33 mouse cellular contexts compared by ENCODE assay signal in the genomic region with DNA sequence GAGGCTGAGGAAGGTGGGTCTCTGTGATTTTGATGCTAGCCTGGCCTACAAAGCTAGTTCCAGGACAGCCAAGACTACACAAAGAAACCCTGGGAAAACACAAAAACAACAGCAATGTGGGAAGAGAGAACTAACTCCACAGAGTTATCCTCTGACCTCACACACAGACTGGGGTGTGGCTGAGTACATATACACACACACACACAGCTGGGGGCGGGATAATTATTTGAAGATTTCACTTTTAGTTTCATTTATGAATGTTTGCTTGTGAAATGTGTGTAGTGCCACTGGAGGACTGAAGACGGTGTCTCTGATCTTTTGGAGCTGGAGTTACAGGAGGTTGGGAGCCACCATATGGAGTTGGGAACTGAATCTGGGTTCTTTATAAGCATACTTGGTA. TPM values are rescaled to one million over a fixed set of nuclear protein-coding genes. Genes with fewer than 3 reads are reported as not detected.
DNase-seq lines count a peak whose midpoint lies in the region; ATAC-seq and TF ChIP-seq lines count a peak whose summit lies in the region.
"Had no signal": no experiment of that assay in that cellular context is flagged by ENCODE, and none has a peak within 500 bp of the region (broad histone marks: within the 10 kb centered on the region; RNA-seq: fewer than 3 reads in every experiment).

No protein-coding gene starts in this region.

- no peak overlapping the region for H3K4me3 ChIP-seq in liver, embryonic 15.5 days (replicated peaks)
- no peak overlapping the region for H3K4me3 ChIP-seq in lung, postnatal 0 days (ENCODE audit: low read depth, low read length)
- H3K4me3 ChIP-seq: embryonic facial prominence, embryonic 10.5 days; embryonic facial prominence, embryonic 15.5 days; forebrain, embryonic 12.5 days; hindbrain, embryonic 10.5 days; hindbrain, embryonic 15.5 days; kidney, embryonic 15.5 days; layer of hippocampus, adult 2 months; left cerebral cortex, adult 2 months; limb, embryonic 12.5 days; midbrain, embryonic 13.5 days had no signal

- peaks cover 27% of the 10 kb centered on the region for H3K4me1 ChIP-seq in liver, embryonic 15.5 days (replicated peaks)
- H3K4me1 ChIP-seq in lung, postnatal 0 days (ENCODE audit: insufficient read depth, low read depth, low read length): no peaks in the 10 kb centered on the region
- H3K4me1 ChIP-seq: embryonic facial prominence, embryonic 10.5 days; embryonic facial prominence, embryonic 15.5 days; hindbrain, embryonic 10.5 days; hindbrain, embryonic 15.5 days; kidney, embryonic 15.5 days; limb, embryonic 12.5 days; midbrain, embryonic 13.5 days had no signal

- H3K9ac ChIP-seq in liver, embryonic 15.5 days: no peak overlapping the region
- no peak overlapping the region for H3K9ac ChIP-seq in lung, postnatal 0 days (replicated peaks; ENCODE audit: low read depth)
- H3K9ac ChIP-seq: embryonic facial prominence, embryonic 15.5 days; forebrain, embryonic 12.5 days; forebrain, postnatal 0 days; hindbrain, embryonic 15.5 days; kidney, embryonic 15.5 days; limb, embryonic 12.5 days; liver, embryonic 14.5 days; midbrain, embryonic 13.5 days had no signal

- no peak for ATAC-seq in liver, embryonic 15.5 days (ENCODE audit: insufficient read depth)
- ATAC-seq in lung, postnatal 0 days: no peak

- H3K4me2 ChIP-seq in liver, embryonic 15.5 days: no peak overlapping the region
- H3K4me2 ChIP-seq in lung, postnatal 0 days (replicated peaks; ENCODE audit: low read depth, low read length): no peak overlapping the region
- H3K4me2 ChIP-seq: embryonic facial prominence, embryonic 15.5 days; forebrain, embryonic 12.5 days; hindbrain, embryonic 15.5 days; kidney, embryonic 15.5 days; limb, embryonic 12.5 days; midbrain, embryonic 13.5 days had no signal

- H3K27ac ChIP-seq in liver, embryonic 15.5 days (replicated peaks): peak overlapping the region; percentile 39; the same call in 1 of the 2 replicates
- no peak overlapping the region for H3K27ac ChIP-seq in lung, postnatal 0 days (ENCODE audit: low read length)
- H3K27ac ChIP-seq: embryonic facial prominence, embryonic 10.5 days; embryonic facial prominence, embryonic 15.5 days; forebrain, embryonic 12.5 days; hindbrain, embryonic 10.5 days; hindbrain, embryonic 15.5 days; kidney, embryonic 15.5 days; layer of hippocampus, adult 2 months; left cerebral cortex, adult 2 months; limb, embryonic 12.5 days; liver, embryonic 14.5 days; midbrain, embryonic 13.5 days had no signal

- TF ChIP-seq CTCF in lung, postnatal 0 days (IDR thresholded peaks at IDR 0.05): no peak

- H3K27me3 ChIP-seq in liver, embryonic 15.5 days: no peaks in the 10 kb centered on the region
- no peaks in the 10 kb centered on the region for H3K27me3 ChIP-seq in lung, postnatal 0 days (replicated peaks; ENCODE audit: insufficient read depth, low read length)
- H3K27me3 ChIP-seq: embryonic facial prominence, embryonic 15.5 days; forebrain, embryonic 12.5 days; hindbrain, embryonic 15.5 days; kidney, embryonic 15.5 days; limb, embryonic 12.5 days; megakaryocyte, embryonic 14.5 days; midbrain, embryonic 13.5 days had no signal

- DNase-seq in liver: no peak
- DNase-seq in induced T-regulatory cell, adult 2 months (ENCODE audit: low read depth): peak; percentile 71
- DNase-seq in naive thymus-derived CD4-positive, alpha-beta T cell, adult 2 months (ENCODE audit: low read depth): peak; percentile 28
- DNase-seq in lung, adult 18-20 months: no peak
- DNase-seq in lung, postnatal 0 days (ENCODE audit: low spot score): no peak
- no peak for DNase-seq in cerebellum, adult 9-11 months
- DNase-seq: adrenal gland, adult 2 months; adrenal gland, postnatal 36 days; cerebellum, adult 18-20 months; cerebellum, postnatal 25 days; forebrain, postnatal 0 days; gastrocnemius, postnatal 10 days; heart, postnatal 14 days; kidney, adult 18-20 months; kidney, postnatal 25 days; lung, postnatal 4 days; right cerebral cortex, postnatal 25 days; spleen, adult 18-20 months; thymus, adult 18-20 months; thymus, postnatal 36 days had no signal

- 73% methylated on average over 2 of the region's 2 CpGs for WGBS in liver, embryonic 15.5 days (ENCODE audit: insufficient replicate concordance)
- 64% methylated on average over 2 of the region's 2 CpGs for WGBS in lung, postnatal 0 days

- TF ChIP-seq EP300 in lung, postnatal 0 days (IDR thresholded peaks at IDR 0.05): no peak

- H3K9me3 ChIP-seq in liver, embryonic 15.5 days (replicated peaks): no peaks in the 10 kb centered on the region
- H3K9me3 ChIP-seq in lung, postnatal 0 days (ENCODE audit: low read length): no peaks in the 10 kb centered on the region
- H3K9me3 ChIP-seq: embryonic facial prominence, embryonic 10.5 days; embryonic facial prominence, embryonic 15.5 days; forebrain, embryonic 12.5 days; hindbrain, embryonic 10.5 days; hindbrain, embryonic 15.5 days; kidney, embryonic 15.5 days; limb, embryonic 12.5 days; megakaryocyte, embryonic 14.5 days; midbrain, embryonic 13.5 days had no signal

- H3K36me3 ChIP-seq in liver, embryonic 15.5 days (replicated peaks): peaks cover 2% of the 10 kb centered on the region; the same call in 1 of the 2 replicates
- H3K36me3 ChIP-seq in lung, postnatal 0 days (ENCODE audit: insufficient read depth, low read length): no peaks in the 10 kb centered on the region
- H3K36me3 ChIP-seq: forebrain, embryonic 12.5 days had no signal

RNA-seq across cellular contexts. Expression of a gene that starts 8.4 kb away (rescaled TPM):
- 10.9 and 12.7 TPM in 2 replicates for polyA plus RNA-seq in liver, embryonic 15.5 days (2015; fragmentation: Nextera tagmentation; extraction: Ambion mirVana)
- 28.3 and 30.3 TPM in 2 replicates for polyA plus RNA-seq in lung, postnatal 0 days (2015; fragmentation: Nextera tagmentation; extraction: Ambion mirVana)

RNA-seq across cellular contexts. Expression of a gene that starts 8.6 kb away (rescaled TPM):
- 18.4 and 18.9 TPM in 2 replicates for polyA plus RNA-seq in liver, embryonic 15.5 days (2015; fragmentation: Nextera tagmentation; extraction: Ambion mirVana)
- 16.5 and 17.3 TPM in 2 replicates for polyA plus RNA-seq in lung, postnatal 0 days (2015; fragmentation: Nextera tagmentation; extraction: Ambion mirVana)

RNA-seq across cellular contexts. Expression of a gene that starts 14.9 kb away (rescaled TPM):
- polyA plus RNA-seq in liver, embryonic 15.5 days (2015; fragmentation: Nextera tagmentation; extraction: Ambion mirVana): 22.5 and 24.5 TPM in 2 replicates
- polyA plus RNA-seq in lung, postnatal 0 days (2015; fragmentation: Nextera tagmentation; extraction: Ambion mirVana): 22.3 and 22.4 TPM in 2 replicates

RNA-seq across cellular contexts. Expression of a gene that starts 54.4 kb away (rescaled TPM):
- 18.2 and 23.1 TPM in 2 replicates for polyA plus RNA-seq in liver, embryonic 15.5 days (2015; fragmentation: Nextera tagmentation; extraction: Ambion mirVana)
- polyA plus RNA-seq in lung, postnatal 0 days (2015; fragmentation: Nextera tagmentation; extraction: Ambion mirVana): 10.8 and 12.2 TPM in 2 replicates

Comparison
In these comparisons a context has a peak if more than half of its experiments do, and no peak if none do; other contexts are left out.
1. DNase-seq: peak in induced T-regulatory cell, adult 2 months (single experiment) and naive thymus-derived CD4-positive, alpha-beta T cell, adult 2 months (single experiment); none in liver (single experiment), lung, adult 18-20 months (0 of 2), lung, postnatal 0 days (single experiment) and cerebellum, adult 9-11 months (single experiment).